Mouse (Mus musculus): ENCODE data around the gene Usp44. TPM values are rescaled to one million over a fixed set of nuclear protein-coding genes. Genes with fewer than 3 reads are reported as not detected.
"Not testable (repeated sequence)": the region's sequence is repeated elsewhere in the genome, so short reads cannot be mapped to it uniquely, and the experiment has no call there.

The Usp44 gene
- polyA plus RNA-seq (2015; fragmentation: Nextera tagmentation; extraction: Ambion mirVana) = 1.3 TPM in 2 replicates

- Histone ChIP-seq H3K4me2 (replicated peaks) (peak within 1 kb of the TSS; percentile 23), H3K9ac (no peak within 1 kb of the TSS), H3K4me3 (replicated peaks) (peak within 1 kb of the TSS; percentile 11), H3K27ac (replicated peaks) (no peak within 1 kb of the TSS), H3K36me3 (no peaks in the 10 kb centered on the region), H3K27me3 (peaks cover 36% of the 10 kb centered on the region), H3K9me3 (replicated peaks) (no peaks in the 10 kb centered on the region), H3K4me1 (peaks cover 22% of the 10 kb centered on the region)
- ATAC-seq (ENCODE audit: insufficient number of reproducible peaks, low FRiP score, low TSS enrichment, low read depth) = no peak
- WGBS = 14% methylated on average over 22 of the region's 22 CpGs
These were observed at the start of gene Usp44 for GRCm38 (mm10) chr10:93830931-93831729. Gene Usp44 (plus strand): TSS chr10:93831555.

- Histone ChIP-seq H3K4me2 (replicated peaks) (no peak overlapping the region), H3K27me3 (no peaks in the 10 kb centered on the region), H3K9me3 (replicated peaks) (no peaks in the 10 kb centered on the region), H3K4me1 (no peaks in the 10 kb centered on the region), H3K27ac (replicated peaks) (no peak overlapping the region), H3K9ac (no peak overlapping the region), H3K36me3 (no peaks in the 10 kb centered on the region), H3K4me3 (replicated peaks) (no peak overlapping the region)
- no peak for ATAC-seq (ENCODE audit: insufficient number of reproducible peaks, low FRiP score, low TSS enrichment, low read depth)
- WGBS = 66% methylated on average over 15 of the region's 15 CpGs
These were observed 47.9 kb upstream of the Usp44 start for GRCm38 (mm10) chr10:93783216-93784013.

GRCm38 (mm10) chr10:93799711-93800362 lies 31.5 kb upstream of the Usp44 start:
- no peak overlapping the region; the same call in 1 of the 2 replicates for H3K27ac ChIP-seq (replicated peaks)
- WGBS = 45% methylated on average over 8 of the region's 8 CpGs

GRCm38 (mm10) chr10:93800363-93800722 lies 31.0 kb upstream of the Usp44 start:
- WGBS = 43% methylated on average over 4 of the region's 4 CpGs
- no peak overlapping the region for H3K9ac ChIP-seq
- 0 out of 2 replicates have a peak, but pooled peaks cover 4% of the 10 kb centered on the region for H3K4me1 ChIP-seq
- H3K9me3 ChIP-seq (replicated peaks) = no peaks in the 10 kb centered on the region
- H3K4me2 ChIP-seq (replicated peaks) = no peak overlapping the region
- H3K4me3 ChIP-seq (replicated peaks) = no peak overlapping the region
- no peak for ATAC-seq (ENCODE audit: insufficient number of reproducible peaks, low FRiP score, low TSS enrichment, low read depth)
- no peaks in the 10 kb centered on the region for H3K27me3 ChIP-seq
- H3K27ac ChIP-seq (replicated peaks) = peak overlapping the region; percentile 25; the same call in 1 of the 2 replicates
- H3K36me3 ChIP-seq = no peaks in the 10 kb centered on the region

More at GRCm38 (mm10) chr10:93799711-93800362, 31.5 kb upstream of the Usp44 start:
- Histone ChIP-seq H3K4me3 (replicated peaks) (no peak overlapping the region), H3K27me3 (no peaks in the 10 kb centered on the region), H3K9me3 (replicated peaks) (no peaks in the 10 kb centered on the region), H3K36me3 (no peaks in the 10 kb centered on the region), H3K9ac (no peak overlapping the region), H3K4me1 (0 out of 2 replicates have a peak, but pooled peaks cover 4% of the 10 kb centered on the region), H3K4me2 (replicated peaks) (no peak overlapping the region)
- no peak for ATAC-seq (ENCODE audit: insufficient number of reproducible peaks, low FRiP score, low TSS enrichment, low read depth)

GRCm38 (mm10) chr10:93800895-93801294 lies 30.5 kb upstream of the Usp44 start:
- Histone ChIP-seq H3K4me2 (replicated peaks) (no peak overlapping the region), H3K27me3 (no peaks in the 10 kb centered on the region), H3K27ac (replicated peaks) (no peak overlapping the region), H3K4me3 (replicated peaks) (no peak overlapping the region), H3K4me1 (0 out of 2 replicates have a peak, but pooled peaks cover 4% of the 10 kb centered on the region), H3K9ac (no peak overlapping the region), H3K36me3 (no peaks in the 10 kb centered on the region), H3K9me3 (replicated peaks) (no peaks in the 10 kb centered on the region)
- 64% methylated on average over 5 of the region's 5 CpGs for WGBS
- no peak for ATAC-seq (ENCODE audit: insufficient number of reproducible peaks, low FRiP score, low TSS enrichment, low read depth)

GRCm38 (mm10) chr10:93803199-93803598 lies 28.2 kb upstream of the Usp44 start:
- H3K4me2 ChIP-seq (replicated peaks) = no peak overlapping the region
- no peak for ATAC-seq (ENCODE audit: insufficient number of reproducible peaks, low FRiP score, low TSS enrichment, low read depth)
- no peaks in the 10 kb centered on the region for H3K36me3 ChIP-seq
- no peaks in the 10 kb centered on the region for H3K27me3 ChIP-seq
- 70% methylated on average over 6 of the region's 6 CpGs for WGBS
- H3K4me1 ChIP-seq = 0 out of 2 replicates have a peak, but pooled peaks cover 4% of the 10 kb centered on the region
- H3K9ac ChIP-seq = no peak overlapping the region
- H3K4me3 ChIP-seq (replicated peaks) = no peak overlapping the region
- no peaks in the 10 kb centered on the region for H3K9me3 ChIP-seq (replicated peaks)
- H3K27ac ChIP-seq (replicated peaks) = no peak overlapping the region

- not testable (repeated sequence) for H3K4me1 ChIP-seq; H3K27ac ChIP-seq (replicated peaks); H3K4me3 ChIP-seq (replicated peaks); H3K36me3 ChIP-seq; H3K9me3 ChIP-seq (replicated peaks); ATAC-seq (ENCODE audit: insufficient number of reproducible peaks, low FRiP score, low TSS enrichment, low read depth); H3K27me3 ChIP-seq; H3K9ac ChIP-seq; H3K4me2 ChIP-seq (replicated peaks)
- WGBS = 94% methylated on average over 8 of the region's 8 CpGs
These were observed 21.9 kb upstream of the Usp44 start for GRCm38 (mm10) chr10:93809438-93809837.

- Histone ChIP-seq H3K4me2 (replicated peaks) (no peak overlapping the region), H3K4me1 (peaks cover 3% of the 10 kb centered on the region; the same call in 1 of the 2 replicates), H3K27ac (replicated peaks) (no peak overlapping the region), H3K36me3 (no peaks in the 10 kb centered on the region), H3K9me3 (replicated peaks) (no peaks in the 10 kb centered on the region), H3K27me3 (no peaks in the 10 kb centered on the region), H3K9ac (no peak overlapping the region), H3K4me3 (replicated peaks) (no peak overlapping the region)
- no peak for ATAC-seq (ENCODE audit: insufficient number of reproducible peaks, low FRiP score, low TSS enrichment, low read depth)
- WGBS = 62% methylated on average over 7 of the region's 7 CpGs
These were observed 20.7 kb upstream of the Usp44 start for GRCm38 (mm10) chr10:93810590-93811185.

GRCm38 (mm10) chr10:93812098-93812497 lies 19.3 kb upstream of the Usp44 start:
- ATAC-seq (ENCODE audit: insufficient number of reproducible peaks, low FRiP score, low TSS enrichment, low read depth) = no peak
- H3K4me1 ChIP-seq = peaks cover 3% of the 10 kb centered on the region; the same call in 1 of the 2 replicates
- no peaks in the 10 kb centered on the region for H3K9me3 ChIP-seq (replicated peaks)
- H3K27me3 ChIP-seq = peaks cover 6% of the 10 kb centered on the region; the same call in 1 of the 2 replicates
- no peak overlapping the region for H3K9ac ChIP-seq
- 85% methylated on average over 7 of the region's 7 CpGs for WGBS
- H3K27ac ChIP-seq (replicated peaks) = no peak overlapping the region
- no peak overlapping the region for H3K4me2 ChIP-seq (replicated peaks)
- no peak overlapping the region for H3K4me3 ChIP-seq (replicated peaks)
- no peaks in the 10 kb centered on the region for H3K36me3 ChIP-seq

- no peaks in the 10 kb centered on the region for H3K36me3 ChIP-seq
- no peak overlapping the region for H3K27ac ChIP-seq (replicated peaks)
- peaks cover 9% of the 10 kb centered on the region; the same call in 1 of the 2 replicates for H3K27me3 ChIP-seq
- H3K4me3 ChIP-seq (replicated peaks) = no peak overlapping the region
- no peak overlapping the region for H3K9ac ChIP-seq
- H3K9me3 ChIP-seq (replicated peaks) = no peaks in the 10 kb centered on the region
- 0 out of 2 replicates have a peak overlapping the region, but pooled peaks have one; percentile 15 for H3K4me2 ChIP-seq (replicated peaks)
- H3K4me1 ChIP-seq = peaks cover 3% of the 10 kb centered on the region; the same call in 1 of the 2 replicates
- ATAC-seq (ENCODE audit: insufficient number of reproducible peaks, low FRiP score, low TSS enrichment, low read depth) = no peak
- WGBS = 11% methylated on average over 10 of the region's 10 CpGs
These were observed 18.5 kb upstream of the Usp44 start for GRCm38 (mm10) chr10:93812774-93813415.

Data from embryonic facial prominence, embryonic 15.5 days (tissue).